Mouse (Mus musculus): ENCODE data around the gene Arhgef15. TPM values are rescaled to one million over a fixed set of nuclear protein-coding genes. Genes with fewer than 3 reads are reported as not detected.
"Not testable (repeated sequence)": the region's sequence is repeated elsewhere in the genome, so short reads cannot be mapped to it uniquely, and the experiment has no call there.

Arhgef15 gene
- total RNA-seq, 2 experiments from 2014 or later = 7.6 to 9.7 TPM

GRCm38 (mm10) chr11:68966554-68966953 is 9.3 kb upstream of the Arhgef15 start:
- no peak for DNase-seq (ENCODE audit: low spot score in 2 of 2)

- DNase-seq (ENCODE audit: low spot score in 2 of 2) = peak in 1 of 2 experiments; percentile 67
Measured at GRCm38 (mm10) chr11:68965845-68966244, 8.6 kb upstream of the Arhgef15 start.

GRCm38 (mm10) chr11:68965050-68965449 is 7.8 kb upstream of the Arhgef15 start:
- no peak for DNase-seq (ENCODE audit: low spot score in 2 of 2)

GRCm38 (mm10) chr11:68963405-68963804 is 6.1 kb upstream of the Arhgef15 start:
- no peak for DNase-seq (ENCODE audit: low spot score in 2 of 2)

GRCm38 (mm10) chr11:68962159-68962558 is 4.9 kb upstream of the Arhgef15 start:
- DNase-seq (ENCODE audit: low spot score in 2 of 2) = not testable (repeated sequence)

- no peak for DNase-seq (ENCODE audit: low spot score in 2 of 2)
Measured at GRCm38 (mm10) chr11:68961596-68961995, 4.3 kb upstream of the Arhgef15 start.

- DNase-seq (ENCODE audit: low spot score in 2 of 2) = no peak
Measured at GRCm38 (mm10) chr11:68957971-68958370, 691 bp upstream of the Arhgef15 start.

GRCm38 (mm10) chr11:68956697-68957096 is 583 bp downstream of the Arhgef15 start:
- no peak for DNase-seq (ENCODE audit: low spot score in 2 of 2)

GRCm38 (mm10) chr11:68956107-68956506 is 1.2 kb downstream of the Arhgef15 start:
- DNase-seq (ENCODE audit: low spot score in 2 of 2) = no peak

- no peak for DNase-seq (ENCODE audit: low spot score in 2 of 2)
Measured at GRCm38 (mm10) chr11:68955473-68955872, 1.8 kb downstream of the Arhgef15 start.

GRCm38 (mm10) chr11:68954408-68954807 is 2.9 kb downstream of the Arhgef15 start:
- DNase-seq (ENCODE audit: low spot score in 2 of 2) = no peak

- DNase-seq (ENCODE audit: low spot score in 2 of 2) = no peak
Measured at GRCm38 (mm10) chr11:68953903-68954302, 3.4 kb downstream of the Arhgef15 start.

GRCm38 (mm10) chr11:68947542-68947993 is 9.7 kb downstream of the Arhgef15 start:
- DNase-seq (ENCODE audit: low spot score in 2 of 2) = peak in 1 of 2 experiments; percentile 29

GRCm38 (mm10) chr11:68946806-68947440 is 10.4 kb downstream of the Arhgef15 start:
- no peak for DNase-seq (ENCODE audit: low spot score in 2 of 2)

- DNase-seq (ENCODE audit: low spot score in 2 of 2) = no peak
Measured at GRCm38 (mm10) chr11:68946001-68946400, 11.3 kb downstream of the Arhgef15 start.

- no peak for DNase-seq (ENCODE audit: low spot score in 2 of 2)
Measured at GRCm38 (mm10) chr11:68945245-68945644, 12.0 kb downstream of the Arhgef15 start.

GRCm38 (mm10) chr11:68942731-68943130 is 14.5 kb downstream of the Arhgef15 start:
- DNase-seq (ENCODE audit: low spot score in 2 of 2) = no peak

- no peak for DNase-seq (ENCODE audit: low spot score in 2 of 2)
Measured at GRCm38 (mm10) chr11:68940516-68940915, 16.8 kb downstream of the Arhgef15 start.

- peak; percentile 78 to 94 for DNase-seq (ENCODE audit: low spot score in 2 of 2)
Measured at GRCm38 (mm10) chr11:68939451-68940304, 17.6 kb downstream of the Arhgef15 start.

- not testable (repeated sequence) for DNase-seq (ENCODE audit: low spot score in 2 of 2)
Measured at GRCm38 (mm10) chr11:68936951-68937350, 20.3 kb downstream of the Arhgef15 start.

- no peak for DNase-seq (ENCODE audit: low spot score in 2 of 2)
Measured at GRCm38 (mm10) chr11:68933885-68934507, 23.3 kb downstream of the Arhgef15 start.

GRCm38 (mm10) chr11:68929947-68930346 is 27.3 kb downstream of the Arhgef15 start:
- DNase-seq (ENCODE audit: low spot score in 2 of 2) = no peak
